Mouse (Mus musculus) forebrain, embryonic 13.5 days (tissue): Measurements from ENCODE around the gene Glipr1. TPM values are rescaled to one million over a fixed set of nuclear protein-coding genes. Genes with fewer than 3 reads are reported as not detected.

Source experiments
- ATAC-seq: fragments of 200-750 bp; cut with Nextera tagmentation; 2 replicates; pipeline ENCODE4 v1.8.0; 2017
- H3K27ac ChIP-seq: fragments of 300-500 bp; sonication (generic); 2 replicates; pipeline ENCODE4 v1.5.1; 2015; ENCODE audit warnings: inconsistent platforms, mild to moderate bottlenecking, moderate library complexity
- H3K27me3 ChIP-seq: fragments of 300-500 bp; sonication (generic); 2 replicates; pipeline ENCODE4 v1.6.1; 2015; ENCODE audit warnings: mild to moderate bottlenecking, inconsistent platforms
- H3K36me3 ChIP-seq: fragments of 300-500 bp; sonication (generic); 2 replicates; pipeline ENCODE4 v1.6.1; 2015; ENCODE audit warnings: mild to moderate bottlenecking, inconsistent platforms; ENCODE audit not compliant: poor library complexity, severe bottlenecking
- H3K4me1 ChIP-seq: fragments of 300-500 bp; sonication (generic); 2 replicates; pipeline ENCODE4 v1.6.1; 2015; ENCODE audit warnings: inconsistent platforms
- H3K4me2 ChIP-seq: fragments of 300-500 bp; sonication (generic); 2 replicates; pipeline ENCODE4 v1.6.1; 2015; ENCODE audit warnings: inconsistent platforms, mild to moderate bottlenecking, moderate library complexity
- H3K4me3 ChIP-seq: fragments of 300-500 bp; sonication (generic); 2 replicates; pipeline ENCODE4 v1.5.1; 2015; ENCODE audit warnings: mild to moderate bottlenecking, inconsistent platforms
- H3K9ac ChIP-seq: fragments of 300-500 bp; sonication (generic); 2 replicates; pipeline ENCODE4 v1.6.1; 2015; ENCODE audit warnings: mild to moderate bottlenecking, inconsistent platforms
- H3K9me3 ChIP-seq: fragments of 300-500 bp; sonication (generic); replicated peaks from 2 replicates; pipeline ENCODE4 v1.6.1; 2016; ENCODE audit warnings: inconsistent platforms
- WGBS: fragments of 180-500 bp; shearing (Covaris S2); methylation state at CpG from one replicate; pipeline ENCODE4 v1.1.7; 2015; 5-methylcytosine and 5-hydroxymethylcytosine counted together
- polyA plus RNA-seq: library from polyadenylated mRNA; unstranded; fragments of >200 nt; fragmentation: Nextera tagmentation; extraction: Ambion mirVana; gene quantifications from 2 replicates; pipeline ENCODE4 v1.2.1, GENCODE M21; 2015

Gene Glipr1
- polyA plus RNA-seq, 1 experiment from 2014 or later = 0.25 TPM

DNA sequence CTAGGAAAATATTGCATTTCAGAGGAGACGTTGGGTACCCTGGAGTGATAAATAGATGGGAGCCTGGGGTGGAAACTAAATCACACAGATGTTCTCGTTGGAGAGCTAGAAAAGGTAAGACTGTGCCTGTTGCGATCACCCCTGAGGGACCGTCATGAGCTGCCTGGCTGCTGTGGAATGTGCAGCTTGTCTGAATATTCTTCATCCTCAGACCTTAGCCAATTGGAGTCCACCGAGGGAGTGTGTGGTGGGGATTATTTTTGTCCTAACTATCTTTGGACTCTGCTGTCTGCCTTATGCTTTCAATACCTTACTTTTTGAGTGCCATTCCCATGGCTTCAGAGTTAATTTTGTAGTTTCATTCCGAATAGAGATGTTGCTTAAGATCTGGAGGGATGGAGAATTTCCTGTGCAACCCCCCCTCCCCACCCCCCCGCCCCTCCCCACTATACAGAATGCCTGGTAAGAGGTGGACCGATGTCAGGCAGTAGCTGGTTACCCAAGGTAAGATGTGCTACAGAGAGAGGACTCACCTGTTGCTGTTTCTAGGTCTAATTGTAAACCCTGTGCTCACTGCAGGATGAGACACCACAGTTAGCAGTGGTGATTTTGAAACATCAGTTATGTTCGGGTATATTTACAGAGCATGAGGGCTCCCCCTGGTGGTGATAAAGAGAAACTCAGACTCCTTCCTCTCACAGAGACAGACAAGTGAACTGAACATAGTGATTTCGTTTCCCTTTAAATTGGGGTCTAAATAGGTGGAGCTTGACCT lies 45.0 kb downstream of the Glipr1 start:
- no peaks in the 10 kb centered on the region for H3K9me3 ChIP-seq
- no peaks in the 10 kb centered on the region for H3K36me3 ChIP-seq
- no peak overlapping the region for H3K4me3 ChIP-seq
- ATAC-seq = peak; percentile 91
- no peaks in the 10 kb centered on the region for H3K4me1 ChIP-seq
- H3K4me2 ChIP-seq = no peak overlapping the region
- H3K27ac ChIP-seq = no peak overlapping the region
- H3K27me3 ChIP-seq = no peaks in the 10 kb centered on the region
- no peak overlapping the region for H3K9ac ChIP-seq
- WGBS = 65% methylated on average over 10 of the region's 10 CpGs

DNA sequence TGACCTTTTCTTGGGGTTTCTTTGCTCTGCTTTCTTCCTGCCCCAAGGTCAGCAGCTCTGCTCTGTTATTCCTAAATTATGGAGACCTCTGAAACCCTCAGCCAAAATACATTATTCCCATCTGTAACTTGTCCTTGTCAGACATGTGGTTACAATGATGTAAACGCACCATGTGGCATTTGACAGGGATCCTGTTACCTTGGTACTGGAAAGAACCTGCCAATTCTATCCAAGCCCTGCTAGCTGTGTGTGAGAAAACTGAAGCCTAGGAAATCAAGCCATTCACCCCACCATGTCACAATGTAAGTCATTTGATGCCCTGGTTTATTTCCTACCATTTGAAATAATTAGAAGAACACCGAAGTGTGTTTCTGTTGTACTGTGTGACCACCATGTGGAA lies 46.6 kb downstream of the Glipr1 start:
- H3K27me3 ChIP-seq = no peaks in the 10 kb centered on the region
- no peaks in the 10 kb centered on the region for H3K36me3 ChIP-seq
- no peak overlapping the region for H3K27ac ChIP-seq
- no peak overlapping the region for H3K4me3 ChIP-seq
- H3K4me1 ChIP-seq = no peaks in the 10 kb centered on the region
- H3K9ac ChIP-seq = no peak overlapping the region
- 87% methylated on average over 2 of the region's 2 CpGs for WGBS
- no peak for ATAC-seq
- H3K9me3 ChIP-seq = no peaks in the 10 kb centered on the region
- no peak overlapping the region for H3K4me2 ChIP-seq

- no peak for ATAC-seq
- H3K9me3 ChIP-seq = no peaks in the 10 kb centered on the region
- H3K4me1 ChIP-seq = no peaks in the 10 kb centered on the region
- H3K4me2 ChIP-seq = no peak overlapping the region
- no peak overlapping the region for H3K4me3 ChIP-seq
- no peaks in the 10 kb centered on the region for H3K27me3 ChIP-seq
- no peak overlapping the region for H3K9ac ChIP-seq
- H3K36me3 ChIP-seq = no peaks in the 10 kb centered on the region
- WGBS = 11% methylated on average over 4 of the region's 4 CpGs
- no peak overlapping the region for H3K27ac ChIP-seq
These were observed 53.4 kb downstream of the Glipr1 start for GRCm38 (mm10) chr10:111949008-111949407.

DNA sequence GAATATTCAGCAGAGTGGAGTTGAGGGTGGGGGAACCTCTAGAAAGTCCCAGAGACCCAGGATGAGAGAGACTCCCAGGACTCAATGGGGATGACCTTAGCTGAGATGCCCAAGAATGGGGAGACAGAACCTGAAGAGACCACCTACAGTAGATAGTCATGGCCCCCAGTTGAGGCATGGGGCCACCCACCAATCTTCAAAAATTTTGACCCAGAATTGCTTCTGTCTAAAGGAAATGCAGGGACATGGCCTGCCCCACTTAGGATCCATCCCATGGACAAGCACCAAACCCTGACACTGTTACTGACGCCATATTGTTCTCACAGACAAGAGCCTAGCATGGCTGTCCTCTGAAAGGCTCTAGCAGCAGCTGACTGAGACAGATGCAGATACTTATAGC lies 54.4 kb downstream of the Glipr1 start:
- no peaks in the 10 kb centered on the region for H3K9me3 ChIP-seq
- no peaks in the 10 kb centered on the region for H3K27me3 ChIP-seq
- no peak overlapping the region for H3K4me2 ChIP-seq
- no peak overlapping the region for H3K27ac ChIP-seq
- 91% methylated on average over 1 of the region's 1 CpGs for WGBS
- no peaks in the 10 kb centered on the region for H3K36me3 ChIP-seq
- H3K4me1 ChIP-seq = no peaks in the 10 kb centered on the region
- ATAC-seq = no peak
- no peak overlapping the region for H3K4me3 ChIP-seq
- H3K9ac ChIP-seq = no peak overlapping the region

DNA sequence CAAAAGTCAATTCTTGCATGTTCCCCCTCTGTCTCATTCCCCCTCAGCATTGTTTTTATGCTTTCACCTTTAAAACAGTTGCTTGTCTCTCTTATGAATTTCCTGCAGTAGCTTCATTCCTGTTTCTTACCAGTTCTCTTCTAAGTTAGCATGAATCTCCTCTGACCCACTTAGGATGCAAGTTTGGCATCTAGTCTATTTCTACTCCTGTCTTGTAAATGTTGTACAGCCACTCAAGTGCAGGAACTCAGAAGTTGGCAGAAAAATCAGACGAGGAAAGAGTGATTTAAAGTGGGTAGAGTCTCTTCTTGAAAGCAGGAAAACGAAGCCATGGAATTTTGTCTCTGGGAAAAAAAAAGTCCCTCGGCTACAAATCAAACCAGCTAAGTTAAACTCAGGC lies 56.9 kb downstream of the Glipr1 start:
- no peaks in the 10 kb centered on the region for H3K9me3 ChIP-seq
- H3K4me1 ChIP-seq = no peaks in the 10 kb centered on the region
- WGBS = 81% methylated on average over 3 of the region's 3 CpGs
- no peak overlapping the region for H3K4me3 ChIP-seq
- no peak overlapping the region for H3K9ac ChIP-seq
- no peaks in the 10 kb centered on the region for H3K36me3 ChIP-seq
- no peak for ATAC-seq
- H3K27ac ChIP-seq = no peak overlapping the region
- H3K4me2 ChIP-seq = no peak overlapping the region
- no peaks in the 10 kb centered on the region for H3K27me3 ChIP-seq

- no peaks in the 10 kb centered on the region for H3K4me1 ChIP-seq
- WGBS = 85% methylated on average over 7 of the region's 7 CpGs
- H3K36me3 ChIP-seq = no peaks in the 10 kb centered on the region
- no peaks in the 10 kb centered on the region for H3K9me3 ChIP-seq
- ATAC-seq = no peak
- no peaks in the 10 kb centered on the region for H3K27me3 ChIP-seq
- no peak overlapping the region for H3K9ac ChIP-seq
- no peak overlapping the region for H3K4me3 ChIP-seq
- H3K27ac ChIP-seq = no peak overlapping the region
- no peak overlapping the region for H3K4me2 ChIP-seq
These were observed 59.4 kb downstream of the Glipr1 start for GRCm38 (mm10) chr10:111943026-111943425.

- no peaks in the 10 kb centered on the region; the same call in 1 of the 2 replicates for H3K4me1 ChIP-seq
- ATAC-seq = no peak
- no peaks in the 10 kb centered on the region for H3K9me3 ChIP-seq
- 94% methylated on average over 5 of the region's 5 CpGs for WGBS
- no peaks in the 10 kb centered on the region for H3K27me3 ChIP-seq
- no peak overlapping the region for H3K4me3 ChIP-seq
- H3K4me2 ChIP-seq = no peak overlapping the region
- H3K36me3 ChIP-seq = no peaks in the 10 kb centered on the region
- no peak overlapping the region for H3K27ac ChIP-seq
- no peak overlapping the region for H3K9ac ChIP-seq
These were observed 65.3 kb downstream of the Glipr1 start for GRCm38 (mm10) chr10:111937146-111937534.

- WGBS = 73% methylated on average over 13 of the region's 13 CpGs
- peak; percentile 68 for ATAC-seq
- Histone ChIP-seq H3K9ac (no peak overlapping the region), H3K9me3 (no peaks in the 10 kb centered on the region), H3K27me3 (no peaks in the 10 kb centered on the region), H3K36me3 (no peaks in the 10 kb centered on the region), H3K4me3 (no peak overlapping the region), H3K27ac (no peak overlapping the region), H3K4me2 (no peak overlapping the region), H3K4me1 (no peaks in the 10 kb centered on the region; the same call in 1 of the 2 replicates)
These were observed 65.8 kb downstream of the Glipr1 start for GRCm38 (mm10) chr10:111936491-111937145.

DNA sequence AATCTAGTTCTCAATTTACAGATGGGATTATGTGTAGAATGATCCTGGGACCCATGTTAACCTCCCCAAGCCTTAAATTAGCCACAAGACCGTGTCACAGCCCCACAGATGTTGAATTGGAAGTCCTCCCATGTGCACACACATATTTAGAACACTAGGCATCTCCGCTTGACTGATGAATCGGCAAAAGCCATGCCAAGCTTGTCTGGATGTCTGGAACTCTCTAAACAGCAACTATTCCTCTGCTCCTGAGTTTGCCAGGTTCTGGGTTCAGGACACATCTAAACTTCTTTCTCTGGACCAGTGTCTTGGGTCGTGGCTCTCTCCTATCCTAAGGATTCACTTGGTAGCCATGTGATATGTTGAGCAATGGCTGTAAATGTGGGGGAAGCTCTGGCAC lies 66.4 kb downstream of the Glipr1 start:
- no peaks in the 10 kb centered on the region for H3K36me3 ChIP-seq
- H3K4me2 ChIP-seq = no peak overlapping the region
- no peak for ATAC-seq
- no peaks in the 10 kb centered on the region; the same call in 1 of the 2 replicates for H3K4me1 ChIP-seq
- H3K27ac ChIP-seq = no peak overlapping the region
- H3K9me3 ChIP-seq = no peaks in the 10 kb centered on the region
- 0 out of 2 replicates have a peak, but pooled peaks cover 4% of the 10 kb centered on the region for H3K27me3 ChIP-seq
- no peak overlapping the region for H3K9ac ChIP-seq
- WGBS = 85% methylated on average over 4 of the region's 4 CpGs
- H3K4me3 ChIP-seq = no peak overlapping the region

Other genes starting within 250 kb of the Glipr1 start
- 51.4 and 54.7 TPM in 2 replicates for gene Krr1, start 30.0 kb downstream of the Glipr1 start, polyA plus RNA-seq
- gene Glipr1l1, start 57.6 kb upstream of the Glipr1 start, polyA plus RNA-seq = not detected in 2 replicates
- gene Glipr1l2, start 80.7 kb upstream of the Glipr1 start, polyA plus RNA-seq = not detected in 2 replicates
- 0.26 TPM in 1 of 2 replicates, not detected in the other for gene Glipr1l3, start 157.7 kb upstream of the Glipr1 start, polyA plus RNA-seq
- gene Caps2, start 161.0 kb upstream of the Glipr1 start, polyA plus RNA-seq = 0.14 and 0.34 TPM in 2 replicates